Mouse (Mus musculus): ENCODE measurements around the gene Tlx2. TPM values are rescaled to one million over a fixed set of nuclear protein-coding genes. Genes with fewer than 3 reads are reported as not detected.

Tlx2 gene
- polyA plus RNA-seq, 1 experiment from 2014 or later = 0.79 TPM

DNA sequence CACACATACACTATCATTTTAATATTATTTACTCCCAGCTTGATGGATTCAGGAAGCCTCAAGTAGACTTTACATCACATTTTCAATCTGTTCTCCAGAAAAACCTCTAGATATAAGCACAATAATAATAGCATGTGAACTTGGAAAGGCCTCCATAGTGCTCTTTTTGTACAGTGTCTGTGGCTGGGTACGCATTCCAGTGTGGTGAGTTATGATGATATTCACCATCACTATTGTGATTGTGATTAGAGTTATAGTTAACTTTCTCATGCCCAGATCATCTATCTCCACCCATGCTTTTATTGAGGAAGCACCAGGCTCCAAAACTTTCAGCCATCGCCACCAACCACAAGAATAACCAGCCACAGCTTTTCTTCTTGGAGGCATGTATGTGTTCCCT lies 46.3 kb downstream of the Tlx2 start:
- Histone ChIP-seq H3K27ac (replicated peaks) (no peak overlapping the region), H3K4me3 (no peak overlapping the region), H3K4me1 (no peaks in the 10 kb centered on the region), H3K27me3 (ENCODE audit: low read depth, poor library complexity, severe bottlenecking) (peaks cover 18% of the 10 kb centered on the region), H3K36me3 (no peaks in the 10 kb centered on the region), H3K9me3 (replicated peaks) (no peaks in the 10 kb centered on the region)
- WGBS = 88% methylated on average over 2 of the region's 2 CpGs
- DNase-seq (ENCODE audit: low spot score) = no peak

GRCm38 (mm10) chr6:83023008-83023407 lies 47.1 kb downstream of the Tlx2 start:
- peaks cover 10% of the 10 kb centered on the region for H3K27me3 ChIP-seq (ENCODE audit: low read depth, poor library complexity, severe bottlenecking)
- 87% methylated on average over 9 of the region's 9 CpGs for WGBS
- no peaks in the 10 kb centered on the region for H3K36me3 ChIP-seq
- H3K4me3 ChIP-seq = no peak overlapping the region
- H3K9me3 ChIP-seq (replicated peaks) = no peaks in the 10 kb centered on the region
- DNase-seq (ENCODE audit: low spot score) = no peak
- H3K4me1 ChIP-seq = no peaks in the 10 kb centered on the region
- no peak overlapping the region for H3K27ac ChIP-seq (replicated peaks)

GRCm38 (mm10) chr6:83020836-83021593 lies 49.1 kb downstream of the Tlx2 start:
- WGBS = 86% methylated on average over 4 of the region's 4 CpGs
- H3K27ac ChIP-seq (replicated peaks) = no peak overlapping the region
- H3K9me3 ChIP-seq (replicated peaks) = no peaks in the 10 kb centered on the region
- DNase-seq (ENCODE audit: low spot score) = no peak
- H3K36me3 ChIP-seq = no peaks in the 10 kb centered on the region
- no peaks in the 10 kb centered on the region; the same call in 1 of the 2 replicates for H3K27me3 ChIP-seq (ENCODE audit: low read depth, poor library complexity, severe bottlenecking)
- H3K4me1 ChIP-seq = no peaks in the 10 kb centered on the region
- H3K4me3 ChIP-seq = no peak overlapping the region

- H3K4me1 ChIP-seq = no peaks in the 10 kb centered on the region
- H3K4me3 ChIP-seq = no peak overlapping the region
- no peaks in the 10 kb centered on the region; the same call in 1 of the 2 replicates for H3K27me3 ChIP-seq (ENCODE audit: low read depth, poor library complexity, severe bottlenecking)
- DNase-seq (ENCODE audit: low spot score) = no peak
- no peaks in the 10 kb centered on the region for H3K36me3 ChIP-seq
- 88% methylated on average over 6 of the region's 6 CpGs for WGBS
- no peaks in the 10 kb centered on the region for H3K9me3 ChIP-seq (replicated peaks)
- no peak overlapping the region for H3K27ac ChIP-seq (replicated peaks)
These were observed 50.0 kb downstream of the Tlx2 start for GRCm38 (mm10) chr6:83020121-83020520.

GRCm38 (mm10) chr6:83019044-83019443 lies 51.0 kb downstream of the Tlx2 start:
- 76% methylated on average over 3 of the region's 3 CpGs for WGBS
- H3K9me3 ChIP-seq (replicated peaks) = no peaks in the 10 kb centered on the region
- H3K36me3 ChIP-seq = no peaks in the 10 kb centered on the region
- H3K27ac ChIP-seq (replicated peaks) = no peak overlapping the region
- H3K4me1 ChIP-seq = no peaks in the 10 kb centered on the region
- no peak for DNase-seq (ENCODE audit: low spot score)
- H3K4me3 ChIP-seq = no peak overlapping the region
- no peaks in the 10 kb centered on the region; the same call in 1 of the 2 replicates for H3K27me3 ChIP-seq (ENCODE audit: low read depth, poor library complexity, severe bottlenecking)

MicroRNAs encoded within 50 kb of the gene (microRNA counts, 519-probe panel; counts per million panel counts)
- not detected for microRNA mmu-miR-3470a+mmu-miR-3470b

Small RNA genes lying within 50 kb of the gene (microRNA-seq; reads per million reads assigned to microRNA genes)
- not detected for gene Mir3470a
- not detected for gene Mir7040

Other genes with a start within 250 kb of the Tlx2 start
- gene Sema4f, start 130.5 kb downstream of the Tlx2 start, polyA plus RNA-seq (2016; fragmentation: Nextera tagmentation; extraction: Ambion mirVana) = 2.0 and 2.4 TPM in 2 replicates
- gene M1ap, start 123.4 kb downstream of the Tlx2 start, polyA plus RNA-seq (2016; fragmentation: Nextera tagmentation; extraction: Ambion mirVana) = 0.09 and 0.23 TPM in 2 replicates
- gene Dok1, start 36.8 kb downstream of the Tlx2 start, polyA plus RNA-seq (2016; fragmentation: Nextera tagmentation; extraction: Ambion mirVana) = 8.8 and 9.9 TPM in 2 replicates
- 7.9 and 9.3 TPM in 2 replicates for gene Loxl3, start 36.1 kb downstream of the Tlx2 start, polyA plus RNA-seq (2016; fragmentation: Nextera tagmentation; extraction: Ambion mirVana)
- gene Aup1, start 15.8 kb downstream of the Tlx2 start, polyA plus RNA-seq (2016; fragmentation: Nextera tagmentation; extraction: Ambion mirVana) = 162 and 175 TPM in 2 replicates
- gene Htra2, start 15.0 kb downstream of the Tlx2 start, polyA plus RNA-seq (2016; fragmentation: Nextera tagmentation; extraction: Ambion mirVana) = 79.7 and 82.7 TPM in 2 replicates
- 1.8 and 2.0 TPM in 2 replicates for gene Dqx1, start 12.4 kb downstream of the Tlx2 start, polyA plus RNA-seq (2016; fragmentation: Nextera tagmentation; extraction: Ambion mirVana)
- 36.5 and 37.7 TPM in 2 replicates for gene Pcgf1, start 7.6 kb upstream of the Tlx2 start, polyA plus RNA-seq (2016; fragmentation: Nextera tagmentation; extraction: Ambion mirVana)
- 0.29 and 0.73 TPM in 2 replicates for gene Lbx2, start 16.1 kb upstream of the Tlx2 start, polyA plus RNA-seq (2016; fragmentation: Nextera tagmentation; extraction: Ambion mirVana)
- 2.0 and 3.1 TPM in 2 replicates for gene Ccdc142, start 31.3 kb upstream of the Tlx2 start, polyA plus RNA-seq (2016; fragmentation: Nextera tagmentation; extraction: Ambion mirVana)
- gene Gm42688, start 31.3 kb upstream of the Tlx2 start, polyA plus RNA-seq (2016; fragmentation: Nextera tagmentation; extraction: Ambion mirVana) = 2.4 and 3.1 TPM in 2 replicates
- 148 and 153 TPM in 2 replicates for gene Mrpl53, start 38.7 kb upstream of the Tlx2 start, polyA plus RNA-seq (2016; fragmentation: Nextera tagmentation; extraction: Ambion mirVana)
- 31.8 and 33.7 TPM in 2 replicates for gene Mogs, start 45.2 kb upstream of the Tlx2 start, polyA plus RNA-seq (2016; fragmentation: Nextera tagmentation; extraction: Ambion mirVana)
- gene Wbp1, start 51.3 kb upstream of the Tlx2 start, polyA plus RNA-seq (2016; fragmentation: Nextera tagmentation; extraction: Ambion mirVana) = 138 and 180 TPM in 2 replicates
- 18.2 and 18.7 TPM in 2 replicates for gene Ino80b, start 55.1 kb upstream of the Tlx2 start, polyA plus RNA-seq (2016; fragmentation: Nextera tagmentation; extraction: Ambion mirVana)
- gene Rtkn, start 65.2 kb upstream of the Tlx2 start, polyA plus RNA-seq (2016; fragmentation: Nextera tagmentation; extraction: Ambion mirVana) = 35.3 and 39.7 TPM in 2 replicates
- 13.0 and 14.6 TPM in 2 replicates for gene Wdr54, start 86.1 kb upstream of the Tlx2 start, polyA plus RNA-seq (2016; fragmentation: Nextera tagmentation; extraction: Ambion mirVana)
- 1.9 and 2.0 TPM in 2 replicates for gene 1700003E16Rik, start 86.1 kb upstream of the Tlx2 start, polyA plus RNA-seq (2016; fragmentation: Nextera tagmentation; extraction: Ambion mirVana)
- 105 and 128 TPM in 2 replicates for gene Dctn1, start 95.6 kb upstream of the Tlx2 start, polyA plus RNA-seq (2016; fragmentation: Nextera tagmentation; extraction: Ambion mirVana)
- gene Slc4a5, start 149.5 kb upstream of the Tlx2 start, polyA plus RNA-seq (2016; fragmentation: Nextera tagmentation; extraction: Ambion mirVana) = 0.67 and 0.79 TPM in 2 replicates